Mouse (Mus musculus): ENCODE results near the gene Spag5.

- TF ChIP-seq POLR2A (IDR thresholded peaks at IDR 0.05; ENCODE audit: insufficient read depth, low read depth, low read length): no peak
- TF ChIP-seq CTCF (IDR thresholded peaks at IDR 0.05; ENCODE audit: insufficient read depth, low read depth, low read length): no peak
Measured at GRCm38 (mm10) chr11:78363309-78364007, 62.1 kb downstream of the Spag5 start.
